In genomic region chr4:124705661-124706269, GRCm38 (mm10) we compare ENCODE assay signal across 10 mouse cellular contexts. TPM values are rescaled to one million over a fixed set of nuclear protein-coding genes. Genes with fewer than 3 reads are reported as not detected.
DNase-seq lines count a peak whose midpoint lies in the region; ATAC-seq and TF ChIP-seq lines count a peak whose summit lies in the region.
"Had no signal": no experiment of that assay in that cellular context is flagged by ENCODE, and none has a peak within 500 bp of the region (broad histone marks: within the 10 kb centered on the region; RNA-seq: fewer than 3 reads in every experiment).

No protein-coding gene starts in this region.

- peak overlapping the region; percentile 1; the same call in 1 of the 2 replicates for H3K9ac ChIP-seq in lung, embryonic 16.5 days (ENCODE audit: low read length)

- H3K36me3 ChIP-seq in heart, embryonic 10.5 days, result peaks cover 20% of the 10 kb centered on the region; the same call in 1 of the 2 replicates
- no peaks in the 10 kb centered on the region; the same call in 1 of the 2 replicates for H3K36me3 ChIP-seq in lung, embryonic 16.5 days (ENCODE audit: control insufficient read depth, insufficient read depth, low read length)
- H3K36me3 ChIP-seq in myocyte (ENCODE audit: control insufficient read depth, insufficient read depth), result peaks cover 11% of the 10 kb centered on the region

- peaks cover 85% of the 10 kb centered on the region for H3K4me1 ChIP-seq in heart, embryonic 10.5 days
- H3K4me1 ChIP-seq in lung, embryonic 16.5 days (replicated peaks; ENCODE audit: control insufficient read depth, insufficient read depth, low read length), result peaks cover 49% of the 10 kb centered on the region
- peaks cover 42% of the 10 kb centered on the region for H3K4me1 ChIP-seq in lung, adult 2 months (ENCODE audit: control insufficient read depth, insufficient read depth, low read length)
- peaks cover 14% of the 10 kb centered on the region for H3K4me1 ChIP-seq in embryonic fibroblast, embryonic 13.5 days (ENCODE audit: control insufficient read depth, insufficient read depth, low read length)

- no peak for DNase-seq in heart, embryonic 10.5 days (ENCODE audit: low spot score)
- no peak for DNase-seq in heart, postnatal 14 days
- DNase-seq in lung, adult 2 months, result no peak
- DNase-seq in embryo, embryonic 11 days, result no peak
- no peak for DNase-seq in urinary bladder, postnatal 4 days (ENCODE audit: low spot score in 2 of 2)
- DNase-seq: cerebellum, postnatal 14 days had no signal

- peaks cover 66% of the 10 kb centered on the region for H3K79me2 ChIP-seq in myocyte (ENCODE audit: control insufficient read depth, insufficient read depth)

- WGBS in heart, embryonic 10.5 days, result 84% methylated on average over 23 of the region's 23 CpGs
- 81% methylated on average over 23 of the region's 23 CpGs for WGBS in lung, embryonic 16.5 days
- WGBS in lung, adult 2 months, result 74% methylated on average over 23 of the region's 23 CpGs

- H3K4me3 ChIP-seq in heart, embryonic 10.5 days, result no peak overlapping the region
- H3K4me3 ChIP-seq in lung, embryonic 16.5 days (ENCODE audit: low read length), result no peak overlapping the region
- no peak overlapping the region for H3K4me3 ChIP-seq in lung, adult 2 months (replicated peaks; ENCODE audit: extremely low read depth, low read depth, low read length)
- H3K4me3 ChIP-seq in embryonic fibroblast, embryonic 13.5 days (ENCODE audit: insufficient read depth, low read length), result peak overlapping the region; percentile 54
- peak overlapping the region; percentile 97 for H3K4me3 ChIP-seq in myocyte
- H3K4me3 ChIP-seq: layer of hippocampus, adult 2 months had no signal

- no peak for TF ChIP-seq CTCF in lung, adult 2 months (IDR thresholded peaks at IDR 0.05; ENCODE audit: insufficient read depth, low read length)
- TF ChIP-seq CTCF in embryonic fibroblast, embryonic 13.5 days (IDR thresholded peaks at IDR 0.05; ENCODE audit: borderline replicate concordance, insufficient read depth, low read length), result no peak

- H3K4me2 ChIP-seq in lung, embryonic 16.5 days (ENCODE audit: low read depth, low read length), result peak overlapping the region; percentile 12; the same call in 1 of the 2 replicates
- H3K4me2 ChIP-seq in myocyte (ENCODE audit: low read depth), result peak overlapping the region; percentile 82

- intact Hi-C loops in heart, postnatal 14 days (cut with DNase I), result no loop called here

- H3K9me3 ChIP-seq in heart, embryonic 10.5 days, result no peaks in the 10 kb centered on the region
- H3K9me3 ChIP-seq in lung, embryonic 16.5 days (ENCODE audit: control insufficient read depth, low read length), result no peaks in the 10 kb centered on the region

- H3ac ChIP-seq in myocyte (ENCODE audit: control insufficient read depth, insufficient read length), result no peak overlapping the region

- peak overlapping the region; percentile 87 for H3K27ac ChIP-seq in heart, embryonic 10.5 days
- peak overlapping the region; percentile 94 for H3K27ac ChIP-seq in lung, embryonic 16.5 days (ENCODE audit: low read length)
- peak overlapping the region; percentile 94 for H3K27ac ChIP-seq in embryonic fibroblast, embryonic 13.5 days (ENCODE audit: insufficient read depth, low read length)

- no peaks in the 10 kb centered on the region for H3K27me3 ChIP-seq in heart, embryonic 10.5 days (ENCODE audit: insufficient read depth, poor library complexity, severe bottlenecking)
- no peaks in the 10 kb centered on the region for H3K27me3 ChIP-seq in lung, embryonic 16.5 days (ENCODE audit: control insufficient read depth, insufficient read depth, low read depth, low read length)
- H3K27me3 ChIP-seq in myocyte (ENCODE audit: control insufficient read depth, insufficient read depth, insufficient read length), result no peaks in the 10 kb centered on the region

- TF ChIP-seq POLR2A in lung, adult 2 months (IDR thresholded peaks at IDR 0.05; ENCODE audit: borderline replicate concordance, extremely low read depth, low read depth, low read length), result no peak
- TF ChIP-seq POLR2A in embryonic fibroblast, embryonic 13.5 days (IDR thresholded peaks at IDR 0.05; ENCODE audit: low read depth, low read length), result 0 out of 2 replicates have a peak, but pooled peaks have one; percentile 13
- TF ChIP-seq POLR2A in myocyte (IDR thresholded peaks at IDR 0.05; ENCODE audit: insufficient read length, low read depth), result peak; percentile 35

- no peak for ATAC-seq in lung, embryonic 16.5 days (ENCODE audit: low read depth)

TF ChIP-seq in myocyte, 11 proteins besides CTCF, POLR2A, EP300 and RAD21:
- TF ChIP-seq E2F4 (IDR thresholded peaks at IDR 0.05; ENCODE audit: insufficient read depth) (no peak), REST (IDR thresholded peaks at IDR 0.05; ENCODE audit: insufficient read depth, insufficient read length) (no peak), MYOG (IDR thresholded peaks at IDR 0.05; ENCODE audit: control insufficient read depth in 1 of 3, insufficient read depth in 1 of 3, insufficient read length in 2 of 3, low read depth in 2 of 3) (no peak)

RNA-seq across cellular contexts. Expression of gene Fhl3, which starts 5.3 kb away (rescaled TPM):
- 3.9 and 5.4 TPM in 2 replicates for polyA plus RNA-seq in heart, embryonic 10.5 days (2016; fragmentation: Nextera tagmentation; extraction: Ambion mirVana)
- total RNA-seq in heart, postnatal 14 days (2021), result 10 to 100 TPM; 13.0 to 13.9 TPM
- 6.6 and 8.0 TPM in 2 replicates for polyA plus RNA-seq in lung, embryonic 16.5 days (2015; fragmentation: Nextera tagmentation; extraction: Ambion mirVana)
- polyA plus RNA-seq in lung, adult 2 months (2012; rRNA removed), result 15.1 and 36.7 TPM in 2 replicates
- polyA plus RNA-seq in embryonic fibroblast, embryonic 13.5 days (2011; ENCODE audit: insufficient read length, low read depth, missing spikeins), result 135 and 148 TPM in 2 replicates
- polyA plus RNA-seq in myocyte (2012; fragmentation: generic; extraction: Trizol), result 110 TPM

RNA-seq across cellular contexts. Expression of gene Sf3a3, which starts 8.8 kb away (rescaled TPM):
- 137 and 180 TPM in 2 replicates for polyA plus RNA-seq in heart, embryonic 10.5 days (2016; fragmentation: Nextera tagmentation; extraction: Ambion mirVana)
- 10 to 100 TPM; 19.2 to 21.5 TPM for total RNA-seq in heart, postnatal 14 days (2021)
- 122 and 134 TPM in 2 replicates for polyA plus RNA-seq in lung, embryonic 16.5 days (2015; fragmentation: Nextera tagmentation; extraction: Ambion mirVana)
- 8.1 and 11.5 TPM in 2 replicates for polyA plus RNA-seq in lung, adult 2 months (2012; rRNA removed)
- polyA plus RNA-seq in embryonic fibroblast, embryonic 13.5 days (2011; ENCODE audit: insufficient read length, low read depth, missing spikeins), result 64.6 and 70.7 TPM in 2 replicates
- polyA plus RNA-seq in myocyte (2012; fragmentation: generic; extraction: Trizol), result 41.6 TPM

RNA-seq across cellular contexts. Expression of gene Utp11, which starts 12.4 kb away (rescaled TPM):
- 53.0 and 63.6 TPM in 2 replicates for polyA plus RNA-seq in heart, embryonic 10.5 days (2016; fragmentation: Nextera tagmentation; extraction: Ambion mirVana)
- total RNA-seq in heart, postnatal 14 days (2021), result 10 to 100 TPM; 11.6 to 12.0 TPM
- 52.9 and 59.5 TPM in 2 replicates for polyA plus RNA-seq in lung, embryonic 16.5 days (2015; fragmentation: Nextera tagmentation; extraction: Ambion mirVana)
- 4.4 and 7.2 TPM in 2 replicates for polyA plus RNA-seq in lung, adult 2 months (2012; rRNA removed)
- 51.1 and 51.9 TPM in 2 replicates for polyA plus RNA-seq in embryonic fibroblast, embryonic 13.5 days (2011; ENCODE audit: insufficient read length, low read depth, missing spikeins)
- polyA plus RNA-seq in myocyte (2012; fragmentation: generic; extraction: Trizol), result 36.2 TPM

RNA-seq across cellular contexts. Expression of gene Inpp5b, which starts 35.9 kb away (rescaled TPM):
- 19.9 and 25.5 TPM in 2 replicates for polyA plus RNA-seq in heart, embryonic 10.5 days (2016; fragmentation: Nextera tagmentation; extraction: Ambion mirVana)
- total RNA-seq in heart, postnatal 14 days (2021), result 10 to 100 TPM; 12.5 to 13.6 TPM
- polyA plus RNA-seq in lung, embryonic 16.5 days (2015; fragmentation: Nextera tagmentation; extraction: Ambion mirVana), result 36.0 and 40.3 TPM in 2 replicates
- polyA plus RNA-seq in lung, adult 2 months (2012; rRNA removed), result 62.1 and 93.3 TPM in 2 replicates
- 33.5 and 48.3 TPM in 2 replicates for polyA plus RNA-seq in embryonic fibroblast, embryonic 13.5 days (2011; ENCODE audit: insufficient read length, low read depth, missing spikeins)
- 25.1 TPM for polyA plus RNA-seq in myocyte (2012; fragmentation: generic; extraction: Trizol)

RNA-seq across cellular contexts. Expression of gene Pou3f1, which starts 49.2 kb away (rescaled TPM):
- polyA plus RNA-seq in heart, embryonic 10.5 days (2016; fragmentation: Nextera tagmentation; extraction: Ambion mirVana), result 0.10 and 0.35 TPM in 2 replicates
- total RNA-seq in heart, postnatal 14 days (2021), result under 1 TPM in 1 of 2 experiments, not detected in 1; 0.07 TPM
- polyA plus RNA-seq in lung, embryonic 16.5 days (2015; fragmentation: Nextera tagmentation; extraction: Ambion mirVana), result 0.06 and 0.13 TPM in 2 replicates
- polyA plus RNA-seq in lung, adult 2 months (2012; rRNA removed), result 0.16 and 0.22 TPM in 2 replicates
- not detected in 2 replicates for polyA plus RNA-seq in embryonic fibroblast, embryonic 13.5 days (2011; ENCODE audit: insufficient read length, low read depth, missing spikeins)
- 0.01 TPM for polyA plus RNA-seq in myocyte (2012; fragmentation: generic; extraction: Trizol)

Comparison
In these comparisons a context has a peak if more than half of its experiments do, and no peak if none do; other contexts are left out.
1. H3K4me3 ChIP-seq: peak in embryonic fibroblast, embryonic 13.5 days (single experiment) and myocyte (single experiment); none in heart, embryonic 10.5 days (single experiment), lung, embryonic 16.5 days (single experiment) and lung, adult 2 months (single experiment).
2. Peak in every context shown above with its lines, with median percentiles within 50 percentile points of each other: H3K27ac ChIP-seq.